Mouse (Mus musculus) yolk sac, embryonic 10.5 days (tissue): Measurements from ENCODE around the gene Robo2.

ENCODE experiments used
- DNase-seq: peaks from one replicate; pipeline ENCODE4 v3.0.0-alpha.2; 2017; ENCODE audit warnings: low spot score

Gene Robo2

DNA sequence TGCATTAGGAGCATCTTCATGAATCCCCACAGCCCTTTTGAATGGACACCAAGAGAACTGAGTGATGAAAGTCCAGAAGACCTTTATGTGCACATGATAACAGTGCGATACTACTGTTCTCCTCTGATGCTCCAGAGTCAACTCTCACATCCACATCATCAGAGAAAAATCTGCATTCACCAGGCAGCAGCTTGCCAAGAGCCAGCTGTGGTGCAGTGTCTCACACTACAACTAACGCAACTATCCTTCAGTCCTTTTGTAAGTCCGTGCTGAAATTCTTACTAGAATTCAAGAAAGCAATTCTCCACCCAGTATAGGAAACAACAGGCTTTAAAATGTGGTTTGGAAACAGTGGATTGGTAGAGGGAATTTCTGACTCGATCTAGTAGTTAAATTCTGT lies 481.3 kb downstream of the Robo2 start:
- no peak for DNase-seq

DNA sequence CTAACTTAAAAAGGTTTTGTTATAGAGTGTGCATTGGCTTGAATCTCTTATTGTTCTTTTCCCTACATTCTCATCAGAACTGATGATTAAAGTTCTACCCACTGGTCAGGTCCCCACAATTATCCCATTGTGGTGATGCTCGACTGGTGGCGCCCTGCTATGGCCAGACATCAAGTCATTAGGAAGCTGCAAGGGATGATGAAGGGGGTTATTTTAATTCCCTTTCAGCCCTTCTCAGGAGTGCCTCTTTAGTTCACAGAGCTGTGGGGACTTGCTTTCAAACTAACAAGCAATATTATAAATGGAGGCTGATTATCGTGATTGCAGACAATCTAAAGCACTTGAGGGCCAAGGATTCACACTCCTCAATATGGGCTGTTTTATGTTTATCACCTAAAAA lies 484.1 kb downstream of the Robo2 start:
- no peak for DNase-seq

- no peak for DNase-seq
Observed at GRCm38 (mm10) chr16:73915425-73915824, 496.2 kb downstream of the Robo2 start.

DNA sequence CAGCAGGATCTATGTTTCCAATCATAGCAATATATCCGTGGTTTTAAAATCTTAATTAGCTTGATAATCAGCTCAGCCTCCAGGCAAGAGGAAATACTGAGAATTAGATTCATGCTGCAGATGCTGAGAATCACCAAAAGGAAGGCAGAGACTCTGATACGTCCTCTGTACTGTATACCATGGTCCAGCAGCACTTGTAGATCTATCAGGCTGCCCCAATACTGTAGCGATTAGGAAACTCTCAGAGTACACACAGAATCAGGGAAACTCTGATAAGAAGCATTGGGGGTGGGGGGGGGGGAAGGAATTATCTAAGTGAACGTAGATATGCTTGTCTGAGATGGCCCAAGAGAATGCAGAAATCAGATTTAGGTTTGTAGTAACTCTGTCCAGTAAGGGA lies 496.7 kb downstream of the Robo2 start:
- no peak for DNase-seq

DNA sequence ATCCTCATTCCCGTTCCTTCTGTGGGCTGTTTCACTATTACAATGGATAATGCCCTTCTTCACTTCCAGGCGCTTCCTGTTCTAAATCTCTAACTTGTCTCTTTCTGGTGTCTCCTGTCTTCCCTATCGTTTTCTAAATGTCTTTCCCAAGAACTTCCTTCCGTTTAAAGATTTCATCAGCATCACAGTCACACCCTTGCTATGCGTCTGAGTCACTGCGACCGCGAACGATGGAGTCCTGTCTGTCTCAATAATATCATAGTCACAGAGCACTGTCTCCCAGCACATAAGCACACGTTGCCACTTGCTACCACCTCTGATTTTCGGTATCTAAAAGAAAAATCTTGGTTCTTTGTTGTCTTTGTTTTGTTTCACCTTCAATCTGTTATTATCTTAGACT lies 503.1 kb downstream of the Robo2 start:
- DNase-seq: no peak

DNA sequence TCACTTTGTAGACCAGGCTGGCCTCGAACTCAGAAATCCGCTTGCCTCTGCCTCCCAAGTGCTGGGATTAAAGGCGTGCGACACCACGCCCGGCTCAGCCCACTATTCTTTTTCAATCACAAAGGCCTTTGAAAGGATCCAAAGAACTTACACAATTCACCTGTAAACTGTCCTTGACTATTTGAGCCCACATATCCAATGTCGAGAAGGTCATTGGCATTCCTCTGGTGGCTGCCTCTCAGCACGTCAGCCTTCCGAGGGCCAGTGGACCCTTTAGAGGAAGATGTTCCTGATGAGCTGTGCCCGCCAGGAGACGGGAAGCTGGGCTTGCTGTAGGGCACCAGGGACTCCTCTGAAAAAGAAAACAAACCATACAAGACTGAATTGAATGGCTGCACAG lies 514.8 kb downstream of the Robo2 start:
- no peak for DNase-seq

DNA sequence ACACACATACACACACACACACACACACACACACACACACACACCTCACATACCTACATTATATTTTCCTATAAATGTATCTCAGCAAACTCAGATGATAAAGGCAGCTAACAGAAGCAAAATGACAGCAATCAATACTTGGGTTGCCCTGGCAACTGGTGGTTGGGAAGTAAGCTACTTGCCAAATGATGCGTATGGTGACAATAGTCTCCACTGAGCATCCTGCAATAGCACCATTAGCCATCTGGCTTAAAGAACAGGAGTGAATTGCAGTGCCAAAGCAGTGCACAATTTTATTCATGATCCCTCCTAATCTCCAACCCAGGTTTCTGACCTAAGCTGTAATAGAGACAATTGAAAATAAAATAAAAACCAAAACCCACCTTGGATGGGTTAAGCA lies 529.7 kb downstream of the Robo2 start:
- DNase-seq: no peak

- no peak for DNase-seq
Observed at GRCm38 (mm10) chr16:73877973-73878372, 533.7 kb downstream of the Robo2 start.

DNA sequence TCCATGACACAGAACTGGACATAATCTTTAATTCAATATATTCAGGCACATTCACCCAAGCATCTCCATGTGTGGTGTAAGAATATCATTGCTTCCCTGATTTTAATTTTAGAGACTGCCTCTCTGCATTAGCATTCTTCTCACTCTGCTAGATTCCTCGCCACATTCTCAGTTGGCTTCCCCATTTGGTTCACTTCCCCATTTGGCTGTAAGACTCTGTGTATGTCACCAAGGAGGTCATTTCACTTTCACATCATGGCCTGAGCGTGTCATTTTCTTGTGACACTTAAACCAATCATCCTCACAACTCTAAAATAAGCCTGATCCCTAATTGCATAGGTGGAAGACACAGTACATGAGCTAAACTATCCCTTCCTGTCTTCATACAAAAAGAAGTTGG lies 536.6 kb downstream of the Robo2 start:
- no peak for DNase-seq

DNA sequence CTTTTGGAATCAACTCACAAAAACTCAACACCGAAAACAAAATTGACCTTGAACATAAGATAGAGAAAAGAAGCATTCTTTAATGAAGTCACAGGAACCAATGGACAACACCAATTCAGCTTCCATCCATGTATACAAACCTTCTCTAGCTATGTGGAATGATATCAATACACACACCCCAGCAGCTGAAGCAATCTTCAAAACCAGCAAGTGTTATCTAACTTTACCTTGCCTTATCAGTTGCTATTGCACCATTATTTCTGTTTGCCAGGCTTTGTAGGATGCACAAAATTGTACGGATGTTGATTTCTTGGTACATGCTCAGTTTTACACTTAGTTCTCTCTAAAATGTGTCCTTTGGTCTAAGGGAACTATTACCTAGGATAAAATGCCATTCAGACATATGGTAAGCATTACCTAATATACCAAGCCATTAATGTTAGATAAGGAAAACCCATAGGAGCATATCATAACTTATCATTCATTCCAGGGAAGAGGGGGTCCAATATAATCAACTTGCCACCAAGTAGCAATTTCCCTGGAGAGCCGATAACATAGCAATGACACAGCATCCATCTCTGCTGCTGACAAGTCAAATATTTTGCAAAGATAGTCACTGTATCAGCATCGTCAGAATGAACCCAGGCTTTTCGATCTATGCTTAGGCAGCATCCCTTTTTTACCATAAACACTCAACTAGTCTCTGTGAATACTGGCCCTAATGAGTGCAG lies 537.6 kb downstream of the Robo2 start:
- DNase-seq: no peak

DNA sequence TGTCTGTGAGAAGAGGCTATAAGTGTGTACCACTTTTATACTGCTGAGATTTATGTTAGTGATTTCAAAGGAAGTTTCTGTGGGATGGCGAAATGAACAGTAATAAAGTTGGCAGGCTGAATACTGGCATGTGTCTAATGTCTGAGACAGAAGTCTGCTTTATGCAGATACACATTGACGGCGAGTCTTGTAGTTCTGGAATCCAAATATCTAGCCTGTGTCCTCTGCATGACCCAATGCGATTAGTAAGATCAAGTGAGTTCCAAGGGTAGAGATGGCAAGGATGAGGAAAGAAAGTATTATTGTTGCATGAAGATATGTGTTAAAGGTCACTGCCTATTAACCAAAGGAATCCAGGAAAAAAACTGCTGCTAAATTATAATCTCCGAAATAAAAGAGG lies 541.3 kb downstream of the Robo2 start:
- no peak for DNase-seq

- DNase-seq: no peak
Observed at GRCm38 (mm10) chr16:73869527-73870212, 542.0 kb downstream of the Robo2 start.

DNA sequence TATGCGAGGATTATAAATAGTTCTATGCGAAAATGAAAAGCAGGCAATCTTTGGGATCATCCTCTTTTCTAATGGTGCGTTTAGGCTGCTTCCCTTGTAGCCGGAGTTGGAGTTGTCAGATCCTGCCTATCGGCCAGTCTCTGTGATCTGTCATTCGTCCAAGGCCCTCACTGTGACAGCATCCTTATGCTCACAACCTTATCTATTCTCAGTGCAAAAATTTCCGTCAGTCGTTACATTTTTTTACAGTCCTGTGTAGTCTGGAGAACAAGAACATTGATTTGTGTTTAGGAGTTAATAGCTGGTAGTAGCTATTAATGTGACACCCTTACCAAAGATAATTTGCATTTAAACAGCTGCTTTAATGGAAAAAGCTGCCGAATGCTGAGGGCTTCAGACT lies 547.0 kb downstream of the Robo2 start:
- no peak for DNase-seq

- no peak for DNase-seq
Observed at GRCm38 (mm10) chr16:73863748-73864147, 547.9 kb downstream of the Robo2 start.

DNA sequence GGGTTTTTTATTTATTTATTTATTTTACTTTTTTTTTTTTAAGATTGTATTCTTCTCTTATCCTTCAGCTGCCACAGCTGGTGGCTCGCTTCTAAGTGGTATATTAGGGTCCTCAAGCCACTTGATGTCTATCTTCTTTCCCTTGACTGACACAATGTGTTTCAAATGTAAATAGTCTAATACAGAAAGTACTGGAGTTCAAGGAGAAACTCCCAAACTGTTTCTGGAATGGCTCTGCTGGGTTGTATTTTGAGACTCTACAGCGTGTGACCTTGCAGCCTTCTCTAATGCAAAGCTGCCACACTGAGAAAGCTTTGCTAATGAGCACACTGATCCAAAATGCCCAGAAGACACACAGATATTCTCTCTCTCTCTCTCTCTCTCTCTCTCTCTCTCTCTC lies 552.9 kb downstream of the Robo2 start:
- no peak for DNase-seq

GRCm38 (mm10) chr16:73855821-73856220 lies 555.8 kb downstream of the Robo2 start:
- no peak for DNase-seq
